ENCODE assay signal across 9 mouse cellular contexts in the genomic region with DNA sequence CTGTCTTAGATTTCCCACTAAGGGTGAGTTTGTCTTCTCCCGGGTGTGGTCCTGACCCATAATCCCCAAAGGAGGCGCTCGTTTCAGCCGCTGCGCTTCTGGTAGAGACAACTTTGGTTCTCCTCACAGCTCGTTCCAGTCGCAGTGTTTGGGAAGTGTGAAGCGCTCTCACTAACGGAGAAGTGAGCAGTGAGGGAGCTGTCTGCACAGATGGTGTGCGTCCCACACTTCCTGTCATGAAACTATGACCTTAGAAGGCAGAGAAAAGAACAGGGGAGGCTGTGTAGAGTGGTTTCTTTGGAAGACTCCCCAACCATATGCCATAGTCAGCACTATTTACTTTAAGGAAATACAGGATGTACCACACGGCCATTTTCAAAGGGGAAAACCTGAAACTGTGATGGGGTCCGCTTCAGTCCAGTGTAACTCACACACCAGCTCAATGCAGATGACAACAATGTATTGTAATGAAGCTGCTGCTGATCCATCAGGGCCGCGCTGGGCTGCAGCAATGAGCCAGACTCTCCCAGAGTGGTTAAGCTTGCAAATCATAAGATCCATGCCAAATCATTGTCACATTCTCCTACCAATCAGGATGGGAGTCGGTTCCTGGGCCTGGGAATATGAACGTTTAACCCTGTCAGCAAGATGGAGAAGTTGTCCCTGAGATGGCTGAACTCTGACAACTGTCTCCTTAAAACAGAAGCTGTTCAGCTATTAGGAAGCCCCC. TPM values are rescaled to one million over a fixed set of nuclear protein-coding genes. Genes with fewer than 3 reads are reported as not detected.
DNase-seq lines count a peak whose midpoint lies in the region; ATAC-seq and TF ChIP-seq lines count a peak whose summit lies in the region.
"Had no signal": no experiment of that assay in that cellular context is flagged by ENCODE, and none has a peak within 500 bp of the region (broad histone marks: within the 10 kb centered on the region; RNA-seq: fewer than 3 reads in every experiment).

No protein-coding gene starts in this region.

- no peak overlapping the region for H3K4me3 ChIP-seq in heart, postnatal 0 days (ENCODE audit: low read depth, low read length)
- H3K4me3 ChIP-seq in heart, embryonic 11.5 days (ENCODE audit: low read depth, low read length): no peak overlapping the region
- no peak overlapping the region for H3K4me3 ChIP-seq in layer of hippocampus, adult 2 months
- H3K4me3 ChIP-seq in midbrain, postnatal 0 days (ENCODE audit: low read depth, low read length): no peak overlapping the region
- H3K4me3 ChIP-seq: liver, embryonic 15.5 days had no signal

- TF ChIP-seq CTCF in heart, postnatal 0 days (IDR thresholded peaks at IDR 0.05; ENCODE audit: low read depth): no peak
- TF ChIP-seq CTCF in layer of hippocampus, adult 2 months (conservative IDR thresholded peaks at IDR 0.05): peak; percentile 40
- no peak for TF ChIP-seq CTCF in midbrain, postnatal 0 days (IDR thresholded peaks at IDR 0.05)

- WGBS in heart, postnatal 0 days: 67% methylated on average over 16 of the region's 16 CpGs
- WGBS in heart, embryonic 11.5 days (ENCODE audit: insufficient replicate concordance): 76% methylated on average over 16 of the region's 16 CpGs
- 80% methylated on average over 16 of the region's 16 CpGs for WGBS in midbrain, postnatal 0 days

- ATAC-seq in heart, postnatal 0 days (ENCODE audit: insufficient read depth, low read depth): peak; percentile 36; the same call in 1 of the 2 replicates
- ATAC-seq in heart, embryonic 11.5 days (replicated peaks; ENCODE audit: insufficient number of reproducible peaks, low FRiP score, low TSS enrichment): no peak
- ATAC-seq in midbrain, postnatal 0 days (ENCODE audit: low FRiP score): no peak

- H3K27me3 ChIP-seq in heart, postnatal 0 days (ENCODE audit: control insufficient read depth, insufficient read depth, low read length): no peaks in the 10 kb centered on the region
- H3K27me3 ChIP-seq in heart, embryonic 11.5 days (ENCODE audit: control insufficient read depth, insufficient read depth, low read length): no peaks in the 10 kb centered on the region
- H3K27me3 ChIP-seq in midbrain, postnatal 0 days (ENCODE audit: insufficient read depth, low read length): no peaks in the 10 kb centered on the region
- H3K27me3 ChIP-seq: liver, embryonic 15.5 days had no signal

- no peak for TF ChIP-seq EP300 in heart, postnatal 0 days (IDR thresholded peaks at IDR 0.05; ENCODE audit: low read depth)

- H3K36me3 ChIP-seq in heart, postnatal 0 days (replicated peaks; ENCODE audit: control insufficient read depth, insufficient read depth, low read length): peaks cover 36% of the 10 kb centered on the region
- peaks cover 4% of the 10 kb centered on the region; the same call in 1 of the 2 replicates for H3K36me3 ChIP-seq in heart, embryonic 11.5 days (ENCODE audit: control insufficient read depth, insufficient read depth, low read length)
- peaks cover 20% of the 10 kb centered on the region for H3K36me3 ChIP-seq in midbrain, postnatal 0 days (ENCODE audit: insufficient read depth, low read length)
- H3K36me3 ChIP-seq: liver, embryonic 15.5 days had no signal

- H3K4me1 ChIP-seq in heart, postnatal 0 days (ENCODE audit: control insufficient read depth, insufficient read depth): no peaks in the 10 kb centered on the region
- no peaks in the 10 kb centered on the region for H3K4me1 ChIP-seq in heart, embryonic 11.5 days (ENCODE audit: control insufficient read depth, insufficient read depth, low read length)
- H3K4me1 ChIP-seq in midbrain, postnatal 0 days (ENCODE audit: insufficient read depth, low read length): no peaks in the 10 kb centered on the region
- H3K4me1 ChIP-seq: liver, embryonic 15.5 days had no signal

- H3K27ac ChIP-seq in heart, postnatal 0 days (ENCODE audit: low read depth): no peak overlapping the region
- no peak overlapping the region for H3K27ac ChIP-seq in heart, embryonic 11.5 days (ENCODE audit: low read depth, low read length)
- peak overlapping the region; percentile 64 for H3K27ac ChIP-seq in layer of hippocampus, adult 2 months
- no peak overlapping the region for H3K27ac ChIP-seq in midbrain, postnatal 0 days (ENCODE audit: low read depth, low read length)
- H3K27ac ChIP-seq: liver, embryonic 15.5 days had no signal

- H3K9me3 ChIP-seq in heart, postnatal 0 days (replicated peaks; ENCODE audit: control insufficient read depth, low read length): no peaks in the 10 kb centered on the region
- H3K9me3 ChIP-seq in heart, embryonic 11.5 days (replicated peaks; ENCODE audit: control insufficient read depth, low read length): no peaks in the 10 kb centered on the region
- no peaks in the 10 kb centered on the region for H3K9me3 ChIP-seq in midbrain, postnatal 0 days (ENCODE audit: low read length)
- H3K9me3 ChIP-seq: liver, embryonic 15.5 days had no signal

- no peak overlapping the region for H3K9ac ChIP-seq in heart, postnatal 0 days (replicated peaks; ENCODE audit: low read depth, low read length)
- no peak overlapping the region for H3K9ac ChIP-seq in heart, embryonic 11.5 days (ENCODE audit: low read depth, low read length)
- no peak overlapping the region for H3K9ac ChIP-seq in midbrain, postnatal 0 days (replicated peaks; ENCODE audit: low read length, poor library complexity, severe bottlenecking)
- H3K9ac ChIP-seq: liver, embryonic 15.5 days had no signal

- DNase-seq in heart, postnatal 0 days (ENCODE audit: low spot score): peak; percentile 11
- peak; percentile 14 for DNase-seq in lung, postnatal 10 days
- DNase-seq in lung, postnatal 4 days: no peak
- peak; percentile 51 to 60 for DNase-seq in layer of hippocampus, adult 2 months (ENCODE audit: low spot score in 2 of 2)
- peak; percentile 88 for DNase-seq in telencephalon, adult 2 months (ENCODE audit: low read depth, low spot score)
- no peak for DNase-seq in midbrain, postnatal 0 days (ENCODE audit: low spot score)
- no peak for DNase-seq in urinary bladder, postnatal 36 days (ENCODE audit: low spot score in 2 of 2)

- H3K4me2 ChIP-seq in heart, postnatal 0 days (ENCODE audit: low read depth, low read length): no peak overlapping the region
- H3K4me2 ChIP-seq in heart, embryonic 11.5 days: no peak overlapping the region
- H3K4me2 ChIP-seq in midbrain, postnatal 0 days (ENCODE audit: low read depth, low read length, poor library complexity, severe bottlenecking): no peak overlapping the region
- H3K4me2 ChIP-seq: liver, embryonic 15.5 days had no signal

RNA-seq across cellular contexts. Expression of gene Tal2, which starts 28.9 kb away (rescaled TPM):
- 0.12 TPM in 1 of 2 replicates, not detected in the other for total RNA-seq in heart, postnatal 0 days (2014; rRNA removed; ENCODE audit: low replicate concordance)
- polyA plus RNA-seq in heart, postnatal 0 days (2015; fragmentation: Nextera tagmentation; extraction: Ambion mirVana): 0.04 TPM in 1 of 2 replicates, not detected in the other
- 0.07 and 0.10 TPM in 2 replicates for polyA plus RNA-seq in heart, embryonic 11.5 days (2014; fragmentation: Nextera tagmentation; extraction: Ambion mirVana)
- total RNA-seq in layer of hippocampus, adult 2 months (2021): under 1 TPM; 0.22 to 0.28 TPM
- total RNA-seq in midbrain, postnatal 0 days (2014; rRNA removed): 0.94 and 1.3 TPM in 2 replicates
- polyA plus RNA-seq in midbrain, postnatal 0 days (2015; fragmentation: Nextera tagmentation; extraction: Ambion mirVana): 0.33 and 0.38 TPM in 2 replicates
- polyA plus RNA-seq: liver, embryonic 15.5 days had no signal

RNA-seq across cellular contexts. Expression of gene Fktn, which starts 36.8 kb away (rescaled TPM):
- 6.9 and 7.2 TPM in 2 replicates for total RNA-seq in heart, postnatal 0 days (2014; rRNA removed; ENCODE audit: low replicate concordance)
- 10.6 and 12.8 TPM in 2 replicates for polyA plus RNA-seq in heart, postnatal 0 days (2015; fragmentation: Nextera tagmentation; extraction: Ambion mirVana)
- 14.5 and 15.9 TPM in 2 replicates for polyA plus RNA-seq in heart, embryonic 11.5 days (2014; fragmentation: Nextera tagmentation; extraction: Ambion mirVana)
- total RNA-seq in layer of hippocampus, adult 2 months (2021): 10 to 100 TPM; 29.6 to 31.1 TPM
- total RNA-seq in midbrain, postnatal 0 days (2014; rRNA removed): 16.6 and 19.0 TPM in 2 replicates
- 14.5 and 18.8 TPM in 2 replicates for polyA plus RNA-seq in midbrain, postnatal 0 days (2015; fragmentation: Nextera tagmentation; extraction: Ambion mirVana)

Comparison
In these comparisons a context has a peak if more than half of its experiments do, and no peak if none do; other contexts are left out.
1. DNase-seq: peak in heart, postnatal 0 days (single experiment), lung, postnatal 10 days (single experiment), layer of hippocampus, adult 2 months (2 of 2) and telencephalon, adult 2 months (single experiment); none in lung, postnatal 4 days (0 of 2), midbrain, postnatal 0 days (single experiment) and urinary bladder, postnatal 36 days (0 of 2).